Mouse (Mus musculus): Measurements from ENCODE around the gene Ckap2l.
A peak's percentile ranks its signal among the peaks of the same experiment; 100 is the strongest.

The Ckap2l gene

GRCm38 (mm10) chr2:129296671-129297588, at the start of gene Ckap2l:
Gene Ckap2l (minus strand): TSS chr2:129297212.
- peak; percentile 97 to 99 for DNase-seq (ENCODE audit: low spot score in 2 of 2)

- DNase-seq (ENCODE audit: low spot score in 2 of 2), result no peak
Measured at GRCm38 (mm10) chr2:129338138-129338621, 41.2 kb upstream of the Ckap2l start.

- DNase-seq (ENCODE audit: low spot score in 2 of 2), result no peak
Measured at GRCm38 (mm10) chr2:129333471-129333870, 36.5 kb upstream of the Ckap2l start.

- DNase-seq (ENCODE audit: low spot score in 2 of 2), result no peak
Measured at GRCm38 (mm10) chr2:129330540-129330939, 33.5 kb upstream of the Ckap2l start.

GRCm38 (mm10) chr2:129330024-129330423, 33.0 kb upstream of the Ckap2l start:
- no peak for DNase-seq (ENCODE audit: low spot score in 2 of 2)

- DNase-seq (ENCODE audit: low spot score in 2 of 2), result no peak
Measured at GRCm38 (mm10) chr2:129328238-129328637, 31.2 kb upstream of the Ckap2l start.

- no peak for DNase-seq (ENCODE audit: low spot score in 2 of 2)
Measured at GRCm38 (mm10) chr2:129324216-129324615, 27.2 kb upstream of the Ckap2l start.

GRCm38 (mm10) chr2:129322117-129322635, 25.2 kb upstream of the Ckap2l start:
- DNase-seq (ENCODE audit: low spot score in 2 of 2), result peak; percentile 27 to 52

- DNase-seq (ENCODE audit: low spot score in 2 of 2), result peak; percentile 22
Measured at GRCm38 (mm10) chr2:129320033-129320605, 23.1 kb upstream of the Ckap2l start.

- DNase-seq (ENCODE audit: low spot score in 2 of 2), result no peak
Measured at GRCm38 (mm10) chr2:129315831-129316230, 18.8 kb upstream of the Ckap2l start.

- DNase-seq (ENCODE audit: low spot score in 2 of 2), result no peak
Measured at GRCm38 (mm10) chr2:129314880-129315279, 17.9 kb upstream of the Ckap2l start.

- no peak for DNase-seq (ENCODE audit: low spot score in 2 of 2)
Measured at GRCm38 (mm10) chr2:129313934-129314333, 16.9 kb upstream of the Ckap2l start.

- DNase-seq (ENCODE audit: low spot score in 2 of 2), result no peak
Measured at GRCm38 (mm10) chr2:129309836-129310235, 12.8 kb upstream of the Ckap2l start, which contains the start of gene Il1a. Gene Il1a (minus strand): TSS chr2:129309972.

- no peak for DNase-seq (ENCODE audit: low spot score in 2 of 2)
Measured at GRCm38 (mm10) chr2:129306020-129306419, 9.0 kb upstream of the Ckap2l start.

GRCm38 (mm10) chr2:129297589-129297982, 574 bp upstream of the Ckap2l start:
- DNase-seq (ENCODE audit: low spot score in 2 of 2), result no peak

- no peak for DNase-seq (ENCODE audit: low spot score in 2 of 2)
Measured at GRCm38 (mm10) chr2:129296086-129296485, 926 bp downstream of the Ckap2l start.

GRCm38 (mm10) chr2:129295075-129295474, 1.9 kb downstream of the Ckap2l start:
- no peak for DNase-seq (ENCODE audit: low spot score in 2 of 2)

- no peak for DNase-seq (ENCODE audit: low spot score in 2 of 2)
Measured at GRCm38 (mm10) chr2:129273823-129274222, 23.2 kb downstream of the Ckap2l start.

GRCm38 (mm10) chr2:129270621-129271020, 26.4 kb downstream of the Ckap2l start:
- no peak for DNase-seq (ENCODE audit: low spot score in 2 of 2)

- no peak for DNase-seq (ENCODE audit: low spot score in 2 of 2)
Measured at GRCm38 (mm10) chr2:129269986-129270385, 27.0 kb downstream of the Ckap2l start.

- no peak for DNase-seq (ENCODE audit: low spot score in 2 of 2)
Measured at GRCm38 (mm10) chr2:129269161-129269643, 27.8 kb downstream of the Ckap2l start.

GRCm38 (mm10) chr2:129267738-129268137, 29.3 kb downstream of the Ckap2l start:
- no peak for DNase-seq (ENCODE audit: low spot score in 2 of 2)
